Mouse (Mus musculus): ENCODE measurements at regions not wholly inside any gene's neighbourhood (a gene's known extent, or its start where the extent isn't known, plus 50 kb on each side); places are given as distances from the start of the nearest gene placed in this dataset.
"Not testable (repeated sequence)": the region's sequence is repeated elsewhere in the genome, so short reads cannot be mapped to it uniquely, and the experiment has no call there.

DNA sequence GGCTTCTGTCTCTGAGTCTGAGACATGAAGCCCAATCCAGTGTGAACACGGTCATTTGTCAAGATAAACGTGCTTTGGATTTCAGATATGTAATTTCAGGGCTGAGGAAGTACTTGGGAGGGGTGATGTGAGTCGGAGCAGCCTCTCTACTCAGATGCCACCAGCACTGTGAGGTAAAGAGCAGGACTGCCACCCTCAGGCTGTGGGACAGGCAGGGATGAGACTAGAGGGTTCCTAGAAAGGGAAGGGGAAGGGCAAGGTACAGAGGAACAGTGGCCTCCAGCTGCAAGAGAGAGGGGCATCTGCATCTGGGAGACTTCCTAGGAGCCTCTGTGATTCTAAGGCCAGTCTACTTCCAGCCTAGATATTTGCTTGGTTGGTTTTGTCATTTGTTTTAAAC is 78.7 kb upstream of the Csrp2 start:
- H3K4me1 ChIP-seq: peaks cover 4% of the 10 kb centered on the region
- 55% methylated on average over 3 of the region's 3 CpGs for WGBS
- H3K27me3 ChIP-seq (ENCODE audit: low read depth, poor library complexity, severe bottlenecking): no peaks in the 10 kb centered on the region
- no peaks in the 10 kb centered on the region for H3K9me3 ChIP-seq (replicated peaks)
- H3K27ac ChIP-seq: no peak overlapping the region
- no peaks in the 10 kb centered on the region for H3K36me3 ChIP-seq
- H3K4me3 ChIP-seq: no peak overlapping the region
- no peak for DNase-seq (ENCODE audit: low spot score)

DNA sequence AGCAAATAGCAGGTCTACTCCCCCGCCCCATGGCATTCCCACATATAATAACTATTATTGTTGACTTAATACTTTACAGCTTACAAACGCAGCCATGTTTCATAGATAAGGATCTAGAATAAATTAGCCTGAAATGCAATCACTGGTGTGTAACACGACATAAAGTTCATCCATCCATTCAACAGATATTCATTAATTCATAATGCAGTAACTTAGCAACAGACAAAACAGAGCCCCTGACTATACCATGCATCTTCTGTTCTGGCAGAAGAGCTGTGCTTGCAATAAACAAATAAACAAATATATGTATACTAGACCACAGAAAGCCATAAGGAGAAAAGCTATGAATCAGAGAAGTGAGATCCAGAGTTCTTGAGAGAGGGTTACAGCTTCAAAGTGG is 77.9 kb upstream of the Csrp2 start:
- Histone ChIP-seq H3K9me3 (replicated peaks) (no peaks in the 10 kb centered on the region), H3K27me3 (ENCODE audit: low read depth, poor library complexity, severe bottlenecking) (no peaks in the 10 kb centered on the region), H3K27ac (no peak overlapping the region), H3K4me1 (no peaks in the 10 kb centered on the region), H3K36me3 (no peaks in the 10 kb centered on the region), H3K4me3 (no peak overlapping the region)
- WGBS: 90% methylated on average over 3 of the region's 3 CpGs
- DNase-seq (ENCODE audit: low spot score): no peak

DNA sequence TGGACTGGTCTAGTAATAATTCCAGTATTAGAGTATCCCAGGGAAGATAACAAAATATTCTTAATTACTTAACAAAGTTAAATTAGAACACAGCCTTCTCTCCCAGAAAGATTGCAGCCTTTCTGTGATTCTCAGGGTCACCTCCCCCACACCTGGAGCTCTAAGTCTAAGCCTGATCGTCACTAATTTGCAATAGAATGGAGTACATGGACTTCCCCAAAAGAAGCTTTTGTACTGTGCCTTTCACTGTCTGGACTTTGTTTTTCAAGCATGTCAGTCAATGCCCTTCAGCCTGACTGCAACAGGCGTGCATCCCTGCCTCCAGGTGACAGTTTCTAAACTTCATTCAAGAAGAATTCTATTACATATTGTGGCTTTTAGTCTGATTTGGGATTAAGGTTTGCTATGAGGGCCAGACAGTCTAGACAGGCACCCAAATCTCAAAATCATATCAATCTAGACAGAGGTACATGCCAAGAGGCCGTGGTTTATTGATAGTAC is 64.9 kb upstream of the Csrp2 start:
- not testable (repeated sequence) for H3K27ac ChIP-seq; H3K9me3 ChIP-seq (replicated peaks); H3K4me3 ChIP-seq; H3K36me3 ChIP-seq; H3K27me3 ChIP-seq (ENCODE audit: low read depth, poor library complexity, severe bottlenecking); H3K4me1 ChIP-seq
- DNase-seq (ENCODE audit: low spot score): peak; percentile 10
- WGBS: 84% methylated on average over 3 of the region's 3 CpGs

DNA sequence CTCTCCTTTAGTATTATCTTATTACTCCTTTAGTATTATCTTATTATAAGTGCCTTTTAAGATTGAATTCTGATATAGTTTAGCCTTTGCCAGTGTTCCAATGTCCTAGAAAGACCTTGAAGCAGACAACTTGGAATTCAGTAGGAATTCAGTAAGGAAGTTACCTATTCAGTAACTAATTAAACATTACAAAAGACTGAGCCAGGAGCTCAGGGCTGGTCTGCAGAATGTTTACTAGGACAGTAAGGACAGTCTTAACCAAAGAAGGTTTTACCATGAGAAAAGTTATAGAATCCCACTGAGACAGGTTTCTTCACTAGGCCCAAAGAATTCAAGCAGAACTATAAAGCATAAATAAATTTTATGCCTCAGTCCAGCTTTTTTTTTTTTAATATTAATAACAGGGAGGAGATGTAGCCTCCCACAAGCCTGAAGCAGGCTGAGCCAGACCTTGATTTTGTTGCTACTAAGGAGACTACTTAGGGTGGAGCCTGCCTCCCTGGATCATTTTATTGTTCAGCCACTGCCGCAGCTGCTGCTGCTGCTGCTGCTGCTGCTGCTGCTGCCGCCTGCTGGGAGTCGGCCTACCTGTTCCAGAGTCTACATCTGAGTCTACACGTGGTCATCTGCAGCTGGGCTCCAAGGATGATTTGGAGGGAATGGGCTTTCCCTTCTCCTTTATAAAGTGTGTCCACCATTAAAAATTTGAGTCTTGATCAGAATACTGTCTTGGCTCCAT is 63.8 kb upstream of the Csrp2 start:
- not testable (repeated sequence) for H3K4me1 ChIP-seq; H3K27me3 ChIP-seq (ENCODE audit: low read depth, poor library complexity, severe bottlenecking); H3K9me3 ChIP-seq (replicated peaks); H3K27ac ChIP-seq; H3K4me3 ChIP-seq; H3K36me3 ChIP-seq
- WGBS: 42% methylated on average over 4 of the region's 4 CpGs
- peak; percentile 30 for DNase-seq (ENCODE audit: low spot score)

DNA sequence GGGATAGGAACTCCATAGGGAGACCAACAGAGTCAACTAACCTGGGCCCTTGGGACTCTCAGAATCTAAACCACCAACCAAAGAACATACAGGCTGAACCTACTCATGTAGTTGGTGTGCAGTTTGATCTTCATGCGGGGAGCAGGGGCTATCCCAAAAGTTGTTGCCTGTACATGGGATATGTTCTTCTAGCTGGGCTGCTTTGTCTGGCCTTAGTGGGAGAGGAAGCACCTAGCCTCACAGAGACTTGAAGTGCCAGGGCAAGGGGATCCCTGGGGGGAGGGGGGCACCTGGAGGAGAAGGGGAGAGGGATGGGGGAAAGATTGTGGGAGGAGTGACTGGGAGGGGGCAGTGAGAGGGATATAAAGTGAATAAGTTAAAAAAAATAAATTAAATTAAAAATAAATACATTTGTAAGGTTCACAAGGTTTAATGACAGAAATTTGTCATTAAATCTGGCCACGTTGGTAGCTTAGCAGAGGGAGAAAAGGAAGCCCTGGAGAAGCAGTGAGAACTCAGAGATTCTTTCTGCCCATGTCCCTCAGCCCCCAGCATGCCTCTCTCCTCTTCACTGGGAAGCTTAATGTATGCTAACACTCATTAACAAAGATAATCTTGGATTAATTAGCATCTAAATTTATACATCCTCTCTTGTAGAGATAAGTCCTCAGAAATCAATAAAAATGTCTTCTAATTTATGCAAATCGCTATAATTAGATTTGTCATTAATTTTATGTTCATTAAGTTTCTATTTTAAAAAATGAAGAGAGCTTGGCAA is 62.1 kb upstream of the Csrp2 start:
- 74% methylated on average over 3 of the region's 3 CpGs for WGBS

DNA sequence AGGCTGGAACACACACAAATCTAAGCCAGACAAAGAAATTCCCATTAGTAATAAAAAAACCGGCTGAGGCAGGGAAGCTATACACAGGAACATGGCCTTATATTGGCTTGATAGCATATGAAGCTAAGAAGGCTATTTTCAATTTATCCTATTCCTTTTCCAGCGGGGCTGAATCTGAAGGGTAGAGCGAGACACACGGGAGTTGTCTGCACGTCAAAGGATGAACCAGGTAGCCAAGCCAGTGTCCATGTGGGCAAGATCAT is 61.6 kb upstream of the Csrp2 start:
- 86% methylated on average over 5 of the region's 5 CpGs for WGBS
- no peak overlapping the region for H3K27ac ChIP-seq
- no peaks in the 10 kb centered on the region for H3K9me3 ChIP-seq (replicated peaks)
- H3K27me3 ChIP-seq (ENCODE audit: low read depth, poor library complexity, severe bottlenecking): no peaks in the 10 kb centered on the region
- DNase-seq (ENCODE audit: low spot score): peak; percentile 6
- 0 out of 2 replicates have a peak, but pooled peaks cover 3% of the 10 kb centered on the region for H3K4me1 ChIP-seq
- no peak overlapping the region for H3K4me3 ChIP-seq
- H3K36me3 ChIP-seq: no peaks in the 10 kb centered on the region

More for the DNA sequence above, 62.1 kb upstream of the Csrp2 start:
- Histone ChIP-seq H3K9me3 (replicated peaks) (no peaks in the 10 kb centered on the region), H3K27me3 (ENCODE audit: low read depth, poor library complexity, severe bottlenecking) (no peaks in the 10 kb centered on the region), H3K4me1 (0 out of 2 replicates have a peak, but pooled peaks cover 3% of the 10 kb centered on the region), H3K4me3 (no peak overlapping the region), H3K27ac (no peak overlapping the region), H3K36me3 (no peaks in the 10 kb centered on the region)
- peak; percentile 12 for DNase-seq (ENCODE audit: low spot score)

DNA sequence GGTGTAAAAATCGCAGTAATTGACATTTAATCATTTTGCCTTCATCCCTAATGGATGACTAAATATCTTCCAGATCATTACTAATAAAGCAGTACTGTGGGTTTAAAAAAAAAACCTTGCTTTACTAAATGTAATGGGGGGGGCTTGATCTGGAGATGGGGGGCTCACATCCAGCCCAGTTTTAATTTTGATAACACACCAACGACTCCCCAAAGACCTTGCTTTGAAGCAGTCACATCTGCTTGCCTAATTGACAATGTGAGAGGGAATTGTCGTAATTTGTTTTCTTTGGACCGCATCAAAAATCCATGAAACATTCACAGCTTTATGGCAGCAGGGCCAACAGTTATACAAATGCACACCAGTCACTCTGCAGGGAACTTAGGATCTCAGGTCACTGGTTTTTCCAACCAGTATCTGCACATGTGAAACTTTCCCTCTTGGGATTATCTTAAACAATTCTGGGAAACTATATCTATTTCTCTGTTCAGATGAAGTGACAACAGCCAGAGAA is 61.1 kb upstream of the Csrp2 start:
- Histone ChIP-seq H3K27ac (no peak overlapping the region), H3K4me1 (0 out of 2 replicates have a peak, but pooled peaks cover 3% of the 10 kb centered on the region), H3K27me3 (ENCODE audit: low read depth, poor library complexity, severe bottlenecking) (no peaks in the 10 kb centered on the region), H3K4me3 (no peak overlapping the region), H3K9me3 (replicated peaks) (no peaks in the 10 kb centered on the region), H3K36me3 (no peaks in the 10 kb centered on the region)
- 83% methylated on average over 4 of the region's 4 CpGs for WGBS
- DNase-seq (ENCODE audit: low spot score): peak; percentile 9

DNA sequence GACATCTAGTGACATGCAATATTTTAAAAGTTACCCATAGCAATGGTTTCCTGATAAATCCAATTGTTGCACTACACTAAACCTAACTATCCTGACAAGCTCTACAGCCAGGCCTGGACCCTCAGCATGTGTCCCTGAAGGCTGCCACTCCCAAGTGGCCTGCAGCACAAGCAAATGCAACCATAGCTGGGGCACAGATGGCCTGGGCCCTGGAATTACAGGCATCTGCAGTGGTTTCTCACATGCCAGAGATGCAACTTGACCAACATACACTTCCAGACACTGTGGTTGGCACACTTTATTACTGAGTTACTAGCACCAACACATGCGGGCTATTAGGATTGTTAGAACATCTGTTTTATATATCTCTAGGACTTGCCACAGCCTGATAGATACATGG is 60.3 kb upstream of the Csrp2 start:
- H3K27ac ChIP-seq: no peak overlapping the region
- DNase-seq (ENCODE audit: low spot score): peak; percentile 27
- WGBS: 69% methylated on average over 1 of the region's 1 CpGs
- 0 out of 2 replicates have a peak, but pooled peaks cover 3% of the 10 kb centered on the region for H3K4me1 ChIP-seq
- H3K36me3 ChIP-seq: no peaks in the 10 kb centered on the region
- H3K9me3 ChIP-seq (replicated peaks): no peaks in the 10 kb centered on the region
- no peaks in the 10 kb centered on the region for H3K27me3 ChIP-seq (ENCODE audit: low read depth, poor library complexity, severe bottlenecking)
- H3K4me3 ChIP-seq: no peak overlapping the region

Measured in limb, embryonic 10.5 days (tissue).